Mouse (Mus musculus) CH12.LX (cell line): Measurements from ENCODE around the gene Atxn7l1. TPM values are rescaled to one million over a fixed set of nuclear protein-coding genes. Genes with fewer than 3 reads are reported as not detected.

Experiments
- DNase-seq: peaks from one replicate; pipeline ENCODE4 v3.0.0-alpha.2; 2013; ENCODE audit errors: extremely low read depth
- H3K27ac ChIP-seq: 2 replicates; pipeline ENCODE4 v1.5.1; 2012; ENCODE audit warnings: low read depth, mild to moderate bottlenecking, control low read depth, moderate library complexity; ENCODE audit not compliant: insufficient read depth
- H3K27me3 ChIP-seq: replicated peaks from 2 replicates; pipeline ENCODE3; 2012; ENCODE audit warnings: inconsistent platforms
- H3K36me3 ChIP-seq, 2 experiments: replicated peaks in 1 of 2; 2 replicates each; pipeline versions ENCODE3 to v1.6.1; 2012; ENCODE audit warnings: inconsistent platforms in 1 of 2, low read length in 1 of 2, mild to moderate bottlenecking in 1 of 2, mixed read lengths in 1 of 2, moderate library complexity in 1 of 2; ENCODE audit not compliant: control insufficient read depth in 1 of 2, insufficient read depth in 1 of 2
- H3K4me1 ChIP-seq, 2 experiments: 2 replicates each; pipeline ENCODE4 v1.6.1; 2012; ENCODE audit warnings: inconsistent platforms in 1 of 2, moderate library complexity in 1 of 2; ENCODE audit not compliant: insufficient read depth in 2 of 2, control insufficient read depth in 1 of 2
- H3K4me2 ChIP-seq: 2 replicates; pipeline ENCODE4 v1.6.1; 2012; ENCODE audit warnings: low read depth, mild to moderate bottlenecking, control low read depth; ENCODE audit not compliant: poor library complexity, insufficient read depth, severe bottlenecking
- H3K4me3 ChIP-seq, 3 experiments: fragments of 150-350 bp in 1 of 3; sonication (generic) in 1 of 3; replicated peaks in 1 of 3; 2 replicates each; pipeline versions ENCODE3 to v1.5.1; 2011 to 2012; ENCODE audit warnings: low read depth in 2 of 3, low read length in 2 of 3, mild to moderate bottlenecking in 2 of 3, moderate library complexity in 2 of 3, control low read depth in 1 of 3, improper control_type of control experiment in 1 of 3, inconsistent platforms in 1 of 3, mixed read lengths in 1 of 3; ENCODE audit not compliant: poor library complexity in 1 of 3
- H3K79me2 ChIP-seq: replicated peaks from 2 replicates; pipeline ENCODE4 v1.6.1; 2012; ENCODE audit warnings: mild to moderate bottlenecking, moderate library complexity; ENCODE audit not compliant: control insufficient read depth, poor library complexity, insufficient read depth, severe bottlenecking; ENCODE audit errors: extremely low read depth
- H3K9ac ChIP-seq: 2 replicates; pipeline ENCODE4 v1.6.1; 2012; ENCODE audit warnings: low read depth, mild to moderate bottlenecking, control low read depth, moderate library complexity; ENCODE audit not compliant: insufficient read depth
- H3K9me3 ChIP-seq: replicated peaks from 2 replicates; pipeline ENCODE3; 2012; ENCODE audit warnings: low read length, inconsistent platforms, mixed read lengths
- BHLHE40 ChIP-seq: IDR thresholded peaks from 2 replicates; pipeline ENCODE4 v1.6.1; 2011; ENCODE audit warnings: mild to moderate bottlenecking, low read depth, low read length, improper control_type of control experiment
- CHD2 ChIP-seq: IDR thresholded peaks from 2 replicates; pipeline ENCODE4 v1.6.1; 2011; ENCODE audit warnings: low read length, improper control_type of control experiment
- CTCF ChIP-seq, 2 experiments: IDR thresholded peaks in 1 of 2; conservative IDR thresholded peaks in 1 of 2; 2 replicates each; pipeline ENCODE4 v1.5.1; 2011 to 2012; ENCODE audit warnings: low read depth in 2 of 2, low read length in 2 of 2, improper control_type of control experiment in 1 of 2, inconsistent platforms in 1 of 2, mild to moderate bottlenecking in 1 of 2, moderate library complexity in 1 of 2
- E2F4 ChIP-seq: IDR thresholded peaks from 2 replicates; pipeline ENCODE4 v1.6.1; 2011; ENCODE audit warnings: low read depth, low read length, improper control_type of control experiment; ENCODE audit not compliant: insufficient replicate concordance
- EP300 ChIP-seq: IDR thresholded peaks from 2 replicates; pipeline ENCODE4 v1.6.1; 2011; ENCODE audit warnings: low read length, improper control_type of control experiment
- HCFC1 ChIP-seq: IDR thresholded peaks from 2 replicates; pipeline ENCODE4 v1.6.1; 2012; ENCODE audit warnings: low read depth, mild to moderate bottlenecking, inconsistent platforms, low read length, improper control_type of control experiment
- IRF4 ChIP-seq: IDR thresholded peaks from 2 replicates; pipeline ENCODE4 v1.6.1; 2014; ENCODE audit warnings: low read depth, mild to moderate bottlenecking, inconsistent platforms, low read length, improper control_type of control experiment
- MAFK ChIP-seq: IDR thresholded peaks from 2 replicates; pipeline ENCODE4 v1.6.1; 2011; ENCODE audit warnings: low read length, improper control_type of control experiment; ENCODE audit not compliant: insufficient replicate concordance
- MAX ChIP-seq: IDR thresholded peaks from 2 replicates; pipeline ENCODE4 v1.6.1; 2011; ENCODE audit warnings: low read length, improper control_type of control experiment
- MXI1 ChIP-seq: IDR thresholded peaks from 2 replicates; pipeline ENCODE4 v1.6.1; 2011; ENCODE audit warnings: mild to moderate bottlenecking, low read depth, low read length, improper control_type of control experiment
- MYC ChIP-seq: IDR thresholded peaks from 2 replicates; pipeline ENCODE4 v1.6.1; 2011; ENCODE audit warnings: low read depth, mild to moderate bottlenecking, improper control_type of control experiment, low read length
- NELFE ChIP-seq: IDR thresholded peaks from 2 replicates; pipeline ENCODE4 v1.6.1; 2011; ENCODE audit warnings: low read depth, low read length, improper control_type of control experiment
- NRF1 ChIP-seq: IDR thresholded peaks from 2 replicates; pipeline ENCODE4 v1.6.1; 2014; ENCODE audit warnings: low read depth, mild to moderate bottlenecking, inconsistent platforms, low read length, improper control_type of control experiment, moderate library complexity
- PAX5 ChIP-seq: IDR thresholded peaks from 2 replicates; pipeline ENCODE4 v1.6.1; 2012; ENCODE audit warnings: low read length, inconsistent platforms, mixed read lengths
- POLR2AphosphoS2 ChIP-seq: IDR thresholded peaks from 2 replicates; pipeline ENCODE4 v1.6.1; 2011; ENCODE audit warnings: low read depth, low read length, improper control_type of control experiment
- RAD21 ChIP-seq: IDR thresholded peaks from 2 replicates; pipeline ENCODE4 v1.6.1; 2011; ENCODE audit warnings: low read depth, mild to moderate bottlenecking, low read length, improper control_type of control experiment, moderate library complexity
- RCOR1 ChIP-seq: conservative IDR thresholded peaks from 2 replicates; pipeline ENCODE4 v1.6.1; 2012; ENCODE audit warnings: low read depth, mild to moderate bottlenecking, inconsistent platforms, low read length, improper control_type of control experiment
- SIN3A ChIP-seq: IDR thresholded peaks from 2 replicates; pipeline ENCODE4 v1.6.1; 2012; ENCODE audit warnings: low read length, improper control_type of control experiment, inconsistent platforms
- TBP ChIP-seq: conservative IDR thresholded peaks from 2 replicates; pipeline ENCODE4 v1.6.1; 2011; ENCODE audit warnings: low read depth, low read length, improper control_type of control experiment
- UBTF ChIP-seq: IDR thresholded peaks from 2 replicates; pipeline ENCODE4 v1.6.1; 2012; ENCODE audit warnings: low read depth, mild to moderate bottlenecking, inconsistent platforms, low read length, improper control_type of control experiment, moderate library complexity
- ZC3H11A ChIP-seq: IDR thresholded peaks from 2 replicates; pipeline ENCODE4 v1.6.1; 2012; ENCODE audit warnings: low read depth, mild to moderate bottlenecking, inconsistent platforms, low read length, improper control_type of control experiment
- dilution Hi-C: fragments of 300-500 bp; cut with MboI; formaldehyde crosslinking; loops from 2 replicates; pipeline ENCODE4 v1.14.3; 2020; ENCODE audit warnings: low sequenced_read_pairs; ENCODE audit not compliant: extremely low pct_unique_long_range_greater_than_20kb, extremely low pct_ligation_motif_present
- in situ Hi-C: fragments of 300-500 bp; cut with MboI; formaldehyde crosslinking; loops from 3 replicates; pipeline ENCODE4 v1.14.3; 2019; ENCODE audit warnings: low sequenced_read_pairs, low pct_ligation_motif_present, low pct_unique_long_range_greater_than_20kb, mixed read lengths
- polyA plus RNA-seq: library from polyadenylated mRNA; unstranded; fragments of >175 nt; gene quantifications from 2 replicates; pipeline ENCODE4 v1.2.1, GENCODE M21; 2012; ENCODE audit warnings: low read depth; ENCODE audit not compliant: insufficient read length
- total RNA-seq, 2 experiments: library from RNA; depleted of rRNA; stranded (reverse); fragments of 300-350 nt in 1 of 2; fragments of >200 nt in 1 of 2; gene quantifications; 2 replicates each; pipeline ENCODE4 v1.2.3; 2012 to 2014

Gene Atxn7l1
- total and polyA plus RNA-seq, 3 experiments = 8.6 to 55.7 (median 9.0) TPM

- no peak for DNase-seq
- in situ Hi-C loops = no loop called here
- TF ChIP-seq CHD2 = no peak
- no peak for TF ChIP-seq PAX5
- TF ChIP-seq BHLHE40 = no peak
- no peak for TF ChIP-seq POLR2AphosphoS2
- TF ChIP-seq ZC3H11A = no peak
- no peak for TF ChIP-seq MYC
- no peak for TF ChIP-seq MXI1
- dilution Hi-C loops = no loop called here
- H3K36me3 ChIP-seq = peaks cover 0 to 39% of the 10 kb centered on the region in 2 experiments
- H3K9me3 ChIP-seq = no peaks in the 10 kb centered on the region
- no peak overlapping the region for H3K4me3 ChIP-seq
- H3K27ac ChIP-seq = 0 out of 2 replicates have a peak overlapping the region, but pooled peaks have one; percentile 10
- no peaks in the 10 kb centered on the region for H3K27me3 ChIP-seq
- peaks cover 85% of the 10 kb centered on the region for H3K79me2 ChIP-seq
- peak overlapping the region; percentile 49; the same call in 1 of the 2 replicates for H3K9ac ChIP-seq
- peaks cover 38 to 86% of the 10 kb centered on the region in 2 experiments for H3K4me1 ChIP-seq
- peak overlapping the region; percentile 41 for H3K4me2 ChIP-seq
These were observed 5.6 kb downstream of the Atxn7l1 start for GRCm38 (mm10) chr12:33153131-33153530.

GRCm38 (mm10) chr12:33153850-33154249, 6.4 kb downstream of the Atxn7l1 start:
- TF ChIP-seq HCFC1 = no peak
- no peak for TF ChIP-seq NELFE
- TF ChIP-seq MAFK = no peak
- TF ChIP-seq CTCF (conservative IDR thresholded peaks at IDR 0.05 in 1 of 2, IDR thresholded peaks at IDR 0.05 in 1 of 2; ENCODE audit: low read depth in 2 of 2, low read length in 2 of 2) = no peak
- Histone ChIP-seq H3K9me3 (no peaks in the 10 kb centered on the region), H3K4me2 (no peak overlapping the region), H3K9ac (0 out of 2 replicates have a peak overlapping the region, but pooled peaks have one; percentile 7), H3K27me3 (no peaks in the 10 kb centered on the region), H3K4me3 (no peak overlapping the region), H3K79me2 (peaks cover 85% of the 10 kb centered on the region), H3K4me1 (peaks cover 45 to 93% of the 10 kb centered on the region in 2 experiments), H3K27ac (peak overlapping the region; percentile 99), H3K36me3 (peaks cover 5 to 46% of the 10 kb centered on the region in 2 experiments)
- in situ Hi-C loops = no loop called here
- DNase-seq = no peak
- dilution Hi-C loops = no loop called here

GRCm38 (mm10) chr12:33154732-33155131, 7.2 kb downstream of the Atxn7l1 start:
- no peak overlapping the region for H3K4me2 ChIP-seq
- peak overlapping the region; percentile 99 for H3K27ac ChIP-seq
- no peaks in the 10 kb centered on the region for H3K27me3 ChIP-seq
- H3K9ac ChIP-seq = 0 out of 2 replicates have a peak overlapping the region, but pooled peaks have one; percentile 5
- in situ Hi-C loops (no loop called here), dilution Hi-C loops (no loop called here)
- H3K36me3 ChIP-seq = peaks cover 9 to 53% of the 10 kb centered on the region in 2 experiments
- no peaks in the 10 kb centered on the region for H3K9me3 ChIP-seq
- no peak overlapping the region for H3K4me3 ChIP-seq
- peaks cover 50 to 95% of the 10 kb centered on the region in 2 experiments for H3K4me1 ChIP-seq
- TF ChIP-seq RCOR1 = no peak
- TF ChIP-seq CTCF (conservative IDR thresholded peaks at IDR 0.05 in 1 of 2, IDR thresholded peaks at IDR 0.05 in 1 of 2; ENCODE audit: low read depth in 2 of 2, low read length in 2 of 2) = no peak
- no peak for TF ChIP-seq EP300
- TF ChIP-seq POLR2AphosphoS2 = no peak
- no peak for TF ChIP-seq E2F4
- TF ChIP-seq RAD21 = no peak
- no peak for TF ChIP-seq TBP
- TF ChIP-seq NRF1 = no peak
- TF ChIP-seq CHD2 = no peak
- no peak for TF ChIP-seq MAX
- no peak for TF ChIP-seq IRF4
- no peak for TF ChIP-seq UBTF
- TF ChIP-seq MYC = no peak
- TF ChIP-seq SIN3A = no peak
- peaks cover 83% of the 10 kb centered on the region for H3K79me2 ChIP-seq
- DNase-seq = no peak
